Mouse (Mus musculus) hindbrain, embryonic 10.5 days (tissue): Measurements from ENCODE around the gene Wdr48. TPM values are rescaled to one million over a fixed set of nuclear protein-coding genes. Genes with fewer than 3 reads are reported as not detected.

Experiments used
- DNase-seq: peaks from one replicate; pipeline ENCODE4 v3.0.0-alpha.2; 2017; ENCODE audit warnings: low spot score
- H3K27ac ChIP-seq: fragments of 300-500 bp; sonication (generic); 2 replicates; pipeline ENCODE4 v1.5.1; 2016; ENCODE audit warnings: mild to moderate bottlenecking, moderate library complexity
- H3K27me3 ChIP-seq: fragments of 300-500 bp; sonication (generic); 2 replicates; pipeline ENCODE4 v1.6.1; 2016; ENCODE audit warnings: mild to moderate bottlenecking; ENCODE audit not compliant: poor library complexity, insufficient read depth, severe bottlenecking
- H3K36me3 ChIP-seq: fragments of 300-500 bp; sonication (generic); 2 replicates; pipeline ENCODE4 v1.6.1; 2016; ENCODE audit warnings: mild to moderate bottlenecking, moderate library complexity
- H3K4me1 ChIP-seq: fragments of 300-500 bp; sonication (generic); replicated peaks from 2 replicates; pipeline ENCODE4 v1.6.1; 2016; ENCODE audit warnings: mild to moderate bottlenecking
- H3K4me3 ChIP-seq: fragments of 300-500 bp; sonication (generic); 2 replicates; pipeline ENCODE4 v1.5.1; 2016; ENCODE audit warnings: mild to moderate bottlenecking, moderate library complexity
- H3K9me3 ChIP-seq: fragments of 300-500 bp; sonication (generic); 2 replicates; pipeline ENCODE4 v1.6.1; 2016; ENCODE audit warnings: mild to moderate bottlenecking, moderate library complexity
- WGBS: fragments of 180-500 bp; shearing (Covaris S2); methylation state at CpG from one replicate; pipeline ENCODE4 v1.1.7; 2016; 5-methylcytosine and 5-hydroxymethylcytosine counted together
- polyA plus RNA-seq: library from polyadenylated mRNA; unstranded; fragments of >200 nt; fragmentation: Nextera tagmentation; extraction: Ambion mirVana; gene quantifications from 2 replicates; pipeline ENCODE4 v1.2.1, GENCODE M21; 2016

The Wdr48 gene
- polyA plus RNA-seq, 1 experiment from 2014 or later: 62.6 TPM

- H3K27ac ChIP-seq: peak within 1 kb of the TSS; percentile 93
- no peaks in the 10 kb centered on the region for H3K27me3 ChIP-seq
- H3K36me3 ChIP-seq: peaks cover 10% of the 10 kb centered on the region
- H3K4me3 ChIP-seq: peak within 1 kb of the TSS; percentile 75
- H3K9me3 ChIP-seq: no peaks in the 10 kb centered on the region
- DNase-seq: peak; percentile 95
- 4% methylated on average over 40 of the region's 40 CpGs for WGBS
- H3K4me1 ChIP-seq: peaks cover 36% of the 10 kb centered on the region
Measured at GRCm38 (mm10) chr9:119937005-119937773, 42.5 kb downstream of the Wdr48 start, which contains the start of the genes Gorasp1 and Ttc21a. TSS of gene Gorasp1 (minus strand) at chr9:119937565. TSS of gene Ttc21a (plus strand) at chr9:119937606.

- Histone ChIP-seq H3K27ac (no peak overlapping the region), H3K4me3 (no peak overlapping the region), H3K4me1 (peaks cover 38% of the 10 kb centered on the region), H3K36me3 (no peaks in the 10 kb centered on the region), H3K9me3 (no peaks in the 10 kb centered on the region), H3K27me3 (no peaks in the 10 kb centered on the region)
- WGBS: 85% methylated on average over 4 of the region's 4 CpGs
- DNase-seq: no peak
Measured at GRCm38 (mm10) chr9:119938496-119938895, 43.8 kb downstream of the Wdr48 start.

DNA sequence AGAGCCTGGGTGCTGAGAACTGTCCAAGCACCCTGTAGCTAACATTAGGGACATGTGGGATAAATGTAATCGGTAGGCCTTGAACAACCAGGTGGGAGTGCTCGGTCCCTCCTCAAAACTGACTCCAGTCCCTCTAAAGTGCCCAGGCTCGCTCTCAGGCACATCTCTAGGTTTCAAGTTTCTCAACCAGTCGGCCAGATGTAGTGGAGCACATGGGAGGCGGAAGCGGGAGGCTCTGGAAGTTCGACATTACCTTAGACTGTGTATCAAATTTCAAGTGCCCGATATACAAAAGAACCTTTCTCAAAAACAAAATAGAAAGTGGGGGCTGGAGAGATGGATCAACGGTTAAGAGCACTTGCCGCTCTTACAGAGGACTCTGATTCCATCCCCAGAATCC, 45.0 kb downstream of the Wdr48 start:
- Histone ChIP-seq H3K4me3 (no peak overlapping the region), H3K4me1 (peaks cover 41% of the 10 kb centered on the region), H3K36me3 (no peaks in the 10 kb centered on the region), H3K27me3 (no peaks in the 10 kb centered on the region), H3K27ac (no peak overlapping the region), H3K9me3 (no peaks in the 10 kb centered on the region)
- 68% methylated on average over 10 of the region's 10 CpGs for WGBS
- no peak for DNase-seq

DNA sequence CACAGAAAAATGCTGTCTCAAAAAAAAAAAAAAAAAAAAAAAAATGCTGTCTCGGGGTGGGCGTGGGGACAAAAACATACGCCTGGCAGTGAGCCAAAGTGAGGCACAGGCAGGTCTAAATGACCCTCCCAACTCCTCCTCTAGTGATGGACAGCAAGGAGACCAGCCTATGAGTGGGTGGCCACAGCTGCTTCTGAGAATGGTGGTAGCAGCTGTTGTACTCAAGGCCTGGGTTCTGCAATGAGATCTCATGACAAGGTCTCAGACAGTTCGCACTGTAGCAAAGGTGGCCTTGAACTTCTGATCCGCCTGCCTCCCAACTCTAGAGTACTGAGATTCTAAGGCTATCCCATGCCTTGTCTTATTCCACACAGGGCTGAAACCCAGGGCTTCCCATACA, 46.7 kb downstream of the Wdr48 start:
- no peaks in the 10 kb centered on the region for H3K9me3 ChIP-seq
- H3K36me3 ChIP-seq: no peaks in the 10 kb centered on the region
- WGBS: 88% methylated on average over 5 of the region's 5 CpGs
- peaks cover 32% of the 10 kb centered on the region for H3K4me1 ChIP-seq
- H3K4me3 ChIP-seq: no peak overlapping the region
- DNase-seq: no peak
- no peak overlapping the region for H3K27ac ChIP-seq
- no peaks in the 10 kb centered on the region for H3K27me3 ChIP-seq

GRCm38 (mm10) chr9:119941861-119942260, 47.2 kb downstream of the Wdr48 start:
- peaks cover 28% of the 10 kb centered on the region for H3K4me1 ChIP-seq
- 91% methylated on average over 14 of the region's 14 CpGs for WGBS
- no peaks in the 10 kb centered on the region for H3K9me3 ChIP-seq
- no peak overlapping the region for H3K27ac ChIP-seq
- no peak for DNase-seq
- no peaks in the 10 kb centered on the region for H3K27me3 ChIP-seq
- H3K36me3 ChIP-seq: no peaks in the 10 kb centered on the region
- H3K4me3 ChIP-seq: no peak overlapping the region

- Histone ChIP-seq H3K36me3 (no peaks in the 10 kb centered on the region), H3K27me3 (no peaks in the 10 kb centered on the region), H3K9me3 (no peaks in the 10 kb centered on the region), H3K4me3 (no peak overlapping the region), H3K27ac (no peak overlapping the region), H3K4me1 (peaks cover 16% of the 10 kb centered on the region; the same call in 1 of the 2 replicates)
- no peak for DNase-seq
- WGBS: 61% methylated on average over 1 of the region's 1 CpGs
Measured at GRCm38 (mm10) chr9:119943326-119943725, 48.6 kb downstream of the Wdr48 start.

DNA sequence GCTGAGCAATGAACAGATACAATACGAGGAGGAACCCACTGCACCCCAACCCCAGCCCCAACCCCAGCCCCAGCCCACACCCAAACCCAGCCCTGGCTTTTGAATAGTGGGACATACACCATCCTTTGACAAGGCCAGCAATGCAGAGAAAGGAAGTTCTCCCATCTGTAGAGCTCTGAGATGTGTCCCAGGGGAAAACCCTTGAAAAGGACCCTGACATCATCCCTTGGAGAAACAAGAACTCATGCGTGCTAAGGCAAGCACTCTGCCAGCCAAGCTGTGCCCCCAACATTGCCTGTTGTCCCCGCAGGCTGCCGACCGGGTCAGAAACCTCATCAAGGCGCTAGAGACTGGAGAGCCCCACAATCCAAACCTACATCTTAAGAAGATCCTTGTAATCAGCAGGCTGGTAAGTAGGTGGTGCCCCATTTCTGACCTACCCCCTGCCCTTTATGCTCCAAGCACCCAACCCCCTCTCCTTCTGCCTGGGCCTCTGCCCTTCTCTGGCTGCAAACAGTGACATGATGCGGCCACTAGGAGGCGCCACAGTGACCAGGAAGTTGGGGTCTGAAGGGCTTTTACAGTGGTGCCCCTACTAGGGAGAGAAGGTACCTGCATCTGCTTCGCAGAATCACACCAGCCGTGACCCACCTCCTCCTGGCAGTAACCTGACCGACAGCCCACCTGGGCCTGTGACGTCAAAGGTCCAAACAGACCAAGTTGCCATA, 50.7 kb downstream of the Wdr48 start:
- no peaks in the 10 kb centered on the region for H3K27me3 ChIP-seq
- WGBS: 72% methylated on average over 12 of the region's 12 CpGs
- peaks cover 11% of the 10 kb centered on the region for H3K4me1 ChIP-seq
- H3K36me3 ChIP-seq: no peaks in the 10 kb centered on the region
- peak; percentile 31 for DNase-seq
- no peaks in the 10 kb centered on the region for H3K9me3 ChIP-seq
- H3K27ac ChIP-seq: no peak overlapping the region; the same call in 1 of the 2 replicates
- H3K4me3 ChIP-seq: no peak overlapping the region

- no peak overlapping the region for H3K4me3 ChIP-seq
- no peaks in the 10 kb centered on the region for H3K36me3 ChIP-seq
- WGBS: 61% methylated on average over 3 of the region's 3 CpGs
- no peak for DNase-seq
- no peak overlapping the region for H3K27ac ChIP-seq
- H3K4me1 ChIP-seq: peaks cover 5% of the 10 kb centered on the region
- H3K9me3 ChIP-seq: no peaks in the 10 kb centered on the region
- no peaks in the 10 kb centered on the region for H3K27me3 ChIP-seq
Measured at GRCm38 (mm10) chr9:119948804-119949203, 54.1 kb downstream of the Wdr48 start.

DNA sequence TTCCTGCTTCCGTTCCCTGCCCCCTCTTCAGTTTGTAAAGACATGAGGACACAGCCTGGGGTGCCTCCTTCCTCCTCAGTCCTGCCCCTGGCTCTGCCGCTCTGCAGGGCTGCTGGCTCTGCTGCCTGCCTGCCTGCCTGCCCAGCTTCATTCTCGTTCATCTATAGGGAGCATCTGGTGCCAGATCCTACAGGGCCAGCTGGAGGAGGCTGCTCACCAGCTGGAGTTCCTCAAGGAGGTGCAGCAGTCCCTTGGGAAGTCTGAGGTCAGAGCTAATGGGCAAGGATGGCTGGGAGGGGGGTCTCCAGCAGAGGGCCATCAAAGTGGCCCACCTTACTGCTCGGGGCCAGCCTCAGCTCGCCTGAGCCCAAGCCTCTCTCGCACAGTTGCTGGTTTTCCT, 55.8 kb downstream of the Wdr48 start:
- Histone ChIP-seq H3K27me3 (no peaks in the 10 kb centered on the region), H3K4me3 (no peak overlapping the region), H3K9me3 (no peaks in the 10 kb centered on the region), H3K36me3 (no peaks in the 10 kb centered on the region), H3K27ac (no peak overlapping the region), H3K4me1 (peaks cover 5% of the 10 kb centered on the region)
- 56% methylated on average over 6 of the region's 6 CpGs for WGBS
- DNase-seq: peak; percentile 28

DNA sequence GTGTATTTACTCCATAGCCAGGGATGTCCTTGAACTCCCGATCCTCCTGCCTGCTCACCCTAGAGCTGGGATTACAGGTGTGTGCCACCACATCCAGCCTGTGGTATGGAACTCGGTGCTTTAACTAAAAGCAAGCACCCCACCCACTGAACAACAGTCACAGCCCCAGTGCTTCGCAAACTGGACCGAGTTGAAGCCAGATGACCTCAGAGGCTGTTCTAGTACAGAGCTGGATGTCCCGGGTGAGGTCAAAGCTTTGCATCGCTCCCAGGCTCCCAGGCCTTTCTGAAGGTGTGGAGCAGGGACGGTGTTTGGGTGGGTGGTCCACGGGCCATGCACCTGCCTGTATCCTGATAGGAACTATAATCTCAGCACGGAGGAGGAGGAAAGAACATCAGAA, 56.7 kb downstream of the Wdr48 start:
- H3K27me3 ChIP-seq: no peaks in the 10 kb centered on the region
- no peaks in the 10 kb centered on the region for H3K36me3 ChIP-seq
- DNase-seq: no peak
- no peaks in the 10 kb centered on the region for H3K9me3 ChIP-seq
- WGBS: 88% methylated on average over 9 of the region's 9 CpGs
- no peak overlapping the region for H3K27ac ChIP-seq
- peaks cover 5% of the 10 kb centered on the region for H3K4me1 ChIP-seq
- H3K4me3 ChIP-seq: no peak overlapping the region

DNA sequence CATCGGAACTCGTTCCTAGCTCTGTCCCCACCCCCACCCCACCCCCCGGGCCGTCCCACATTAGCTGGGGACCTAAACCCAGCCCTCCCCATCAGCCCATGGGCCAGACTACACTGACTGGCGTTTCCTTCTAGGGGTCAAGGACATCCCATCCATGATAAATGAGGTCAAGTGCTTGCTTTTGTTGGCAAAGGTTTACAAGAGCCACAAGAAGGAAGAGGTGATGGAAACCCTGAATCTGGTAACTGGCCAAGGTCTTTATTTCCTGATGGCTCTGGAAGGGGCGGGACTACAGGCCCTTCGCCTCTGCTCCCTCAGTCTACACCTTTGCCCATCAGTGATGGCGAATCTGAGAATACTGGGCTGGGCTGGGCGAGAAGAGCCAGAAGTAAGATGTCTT, 64.2 kb downstream of the Wdr48 start:
- 80% methylated on average over 9 of the region's 9 CpGs for WGBS

DNA sequence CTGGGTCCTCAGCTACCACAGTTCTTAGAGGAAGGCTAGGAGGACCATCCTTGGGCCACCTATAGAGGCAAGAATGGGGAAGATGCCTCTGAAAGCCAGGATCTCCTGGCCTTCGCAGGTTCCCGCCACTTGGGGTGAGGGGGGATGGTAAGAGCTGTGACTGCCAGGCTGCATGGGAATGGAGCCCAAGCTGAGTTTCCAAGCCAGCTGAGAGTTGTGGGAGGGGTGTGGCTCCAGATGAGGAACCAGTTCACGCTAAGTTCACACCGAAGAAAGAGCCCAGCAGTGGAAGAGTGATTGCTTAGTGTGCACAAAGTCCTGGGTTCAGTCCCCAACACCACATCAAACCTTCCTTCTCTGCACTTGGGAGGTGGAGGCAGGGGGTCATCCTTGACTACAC, 67.5 kb downstream of the Wdr48 start:
- Histone ChIP-seq H3K36me3 (no peaks in the 10 kb centered on the region), H3K4me3 (no peak overlapping the region), H3K9me3 (no peaks in the 10 kb centered on the region), H3K27me3 (peaks cover 33% of the 10 kb centered on the region), H3K27ac (no peak overlapping the region), H3K4me1 (peaks cover 16% of the 10 kb centered on the region)
- no peak for DNase-seq
- WGBS: 76% methylated on average over 4 of the region's 4 CpGs

More for the DNA sequence above, 64.2 kb downstream of the Wdr48 start:
- H3K36me3 ChIP-seq: no peaks in the 10 kb centered on the region
- H3K9me3 ChIP-seq: no peaks in the 10 kb centered on the region
- H3K4me3 ChIP-seq: no peak overlapping the region
- peaks cover 16% of the 10 kb centered on the region for H3K4me1 ChIP-seq
- H3K27ac ChIP-seq: no peak overlapping the region
- H3K27me3 ChIP-seq: peaks cover 16% of the 10 kb centered on the region
- no peak for DNase-seq

DNA sequence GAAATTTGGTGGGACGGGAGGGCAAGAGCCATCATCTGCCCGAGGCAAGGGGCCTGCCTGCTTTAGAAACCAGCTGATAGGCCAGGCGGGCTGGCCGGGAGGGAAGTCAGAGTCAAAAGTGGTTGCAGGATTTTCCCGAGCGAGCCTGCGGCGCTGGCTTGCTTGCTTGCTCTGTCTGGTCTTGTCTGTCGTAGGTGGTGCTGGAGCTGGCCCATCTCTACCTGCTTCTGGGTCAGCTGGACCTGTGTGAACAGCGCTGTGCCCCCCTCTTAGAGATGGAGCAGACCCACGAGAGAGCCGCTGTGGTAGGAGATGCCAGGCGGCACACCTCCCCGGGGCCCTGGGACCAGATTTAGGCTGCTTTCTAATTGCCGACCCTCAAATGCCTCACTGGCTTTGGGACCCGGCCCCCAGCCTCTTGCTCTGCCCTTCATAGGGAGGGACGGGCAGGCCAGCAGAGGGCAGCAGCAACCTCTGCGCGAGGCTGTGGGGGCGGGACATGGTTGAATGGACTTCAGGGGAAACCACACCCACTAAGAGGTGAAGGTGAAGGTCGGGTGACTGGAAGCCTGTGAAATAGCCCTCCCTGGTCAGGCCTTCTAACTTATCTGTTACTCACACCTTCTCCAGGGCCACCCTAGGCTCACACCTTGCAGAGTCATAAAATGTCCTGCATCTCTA, 68.4 kb downstream of the Wdr48 start:
- peak overlapping the region; percentile 30; the same call in 1 of the 2 replicates for H3K4me3 ChIP-seq
- WGBS: 14% methylated on average over 21 of the region's 21 CpGs

More for the DNA sequence above, 68.4 kb downstream of the Wdr48 start:
- peaks cover 16% of the 10 kb centered on the region for H3K4me1 ChIP-seq
- no peaks in the 10 kb centered on the region for H3K9me3 ChIP-seq
- H3K36me3 ChIP-seq: no peaks in the 10 kb centered on the region
- DNase-seq: peak; percentile 82
- no peak overlapping the region for H3K27ac ChIP-seq
- peaks cover 33% of the 10 kb centered on the region for H3K27me3 ChIP-seq
